Mouse (Mus musculus) limb, embryonic 13.5 days (tissue): Measurements from ENCODE around the gene Trpm6. TPM values are rescaled to one million over a fixed set of nuclear protein-coding genes. Genes with fewer than 3 reads are reported as not detected.

Source experiments
- ATAC-seq: fragments of 200-750 bp; cut with Nextera tagmentation; 2 replicates; pipeline ENCODE4 v1.8.0; 2017; ENCODE audit warnings: low read depth, moderate number of reproducible peaks, moderate TSS enrichment; ENCODE audit not compliant: low FRiP score
- H3K27ac ChIP-seq: fragments of 300-500 bp; sonication (generic); 2 replicates; pipeline ENCODE4 v1.5.1; 2015; ENCODE audit warnings: inconsistent platforms, mild to moderate bottlenecking, moderate library complexity
- H3K27me3 ChIP-seq: fragments of 300-500 bp; sonication (generic); 2 replicates; pipeline ENCODE4 v1.6.1; 2015; ENCODE audit warnings: mild to moderate bottlenecking, inconsistent platforms
- H3K36me3 ChIP-seq: fragments of 300-500 bp; sonication (generic); 2 replicates; pipeline ENCODE4 v1.6.1; 2015; ENCODE audit warnings: inconsistent platforms, mild to moderate bottlenecking, moderate library complexity
- H3K4me1 ChIP-seq: fragments of 300-500 bp; sonication (generic); 2 replicates; pipeline ENCODE4 v1.6.1; 2015; ENCODE audit warnings: inconsistent platforms
- H3K4me2 ChIP-seq: fragments of 300-500 bp; sonication (generic); replicated peaks from 2 replicates; pipeline ENCODE4 v1.6.1; 2015; ENCODE audit warnings: inconsistent platforms, mild to moderate bottlenecking, moderate library complexity
- H3K4me3 ChIP-seq: fragments of 300-500 bp; sonication (generic); 2 replicates; pipeline ENCODE4 v1.5.1; 2015; ENCODE audit warnings: moderate library complexity, mild to moderate bottlenecking, inconsistent platforms
- H3K9ac ChIP-seq: fragments of 300-500 bp; sonication (generic); 2 replicates; pipeline ENCODE4 v1.6.1; 2015; ENCODE audit warnings: mild to moderate bottlenecking, inconsistent platforms
- H3K9me3 ChIP-seq: fragments of 300-500 bp; sonication (generic); 2 replicates; pipeline ENCODE4 v1.6.1; 2016; ENCODE audit warnings: inconsistent platforms
- WGBS: fragments of 180-500 bp; shearing (Covaris S2); methylation state at CpG from one replicate; pipeline ENCODE4 v1.1.7; 2015; 5-methylcytosine and 5-hydroxymethylcytosine counted together
- polyA plus RNA-seq: library from polyadenylated mRNA; unstranded; fragments of >200 nt; fragmentation: Nextera tagmentation; extraction: Ambion mirVana; gene quantifications from 2 replicates; pipeline ENCODE4 v1.2.1, GENCODE M21; 2015

The Trpm6 gene
- polyA plus RNA-seq, 1 experiment from 2014 or later = 0.39 TPM

- Histone ChIP-seq H3K4me2 (no peak overlapping the region), H3K4me3 (no peak overlapping the region), H3K27me3 (no peaks in the 10 kb centered on the region), H3K9ac (no peak overlapping the region), H3K36me3 (no peaks in the 10 kb centered on the region), H3K4me1 (0 out of 2 replicates have a peak, but pooled peaks cover 7% of the 10 kb centered on the region), H3K9me3 (no peaks in the 10 kb centered on the region), H3K27ac (no peak overlapping the region)
- WGBS = 95% methylated on average over 4 of the region's 4 CpGs
- ATAC-seq = no peak
Observed at GRCm38 (mm10) chr19:18735901-18736300, 13.9 kb upstream of the Trpm6 start.

DNA sequence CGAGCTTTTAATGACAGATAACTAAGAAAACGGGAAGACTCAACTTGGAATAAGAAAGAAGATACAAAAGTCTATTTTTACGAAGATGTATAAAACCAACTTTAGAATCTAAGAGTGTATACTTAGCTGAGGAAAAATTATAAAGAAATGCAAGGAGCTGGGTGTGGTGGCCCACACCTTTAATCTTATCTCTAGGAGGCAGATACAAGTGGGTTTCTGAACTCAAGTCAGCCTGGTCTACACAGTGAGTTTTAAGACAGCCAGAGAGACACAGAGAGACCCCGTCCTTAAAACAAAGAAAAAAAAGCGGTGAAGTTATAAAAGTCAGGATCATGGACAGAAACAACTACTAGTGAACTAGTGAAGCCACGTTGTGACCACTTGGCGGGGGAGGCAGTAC lies 10.6 kb upstream of the Trpm6 start:
- no peaks in the 10 kb centered on the region for H3K36me3 ChIP-seq
- no peaks in the 10 kb centered on the region for H3K9me3 ChIP-seq
- no peaks in the 10 kb centered on the region for H3K27me3 ChIP-seq
- H3K4me2 ChIP-seq = no peak overlapping the region
- no peak overlapping the region for H3K9ac ChIP-seq
- 83% methylated on average over 7 of the region's 7 CpGs for WGBS
- no peak for ATAC-seq
- H3K4me1 ChIP-seq = no peaks in the 10 kb centered on the region
- no peak overlapping the region for H3K4me3 ChIP-seq
- H3K27ac ChIP-seq = no peak overlapping the region

DNA sequence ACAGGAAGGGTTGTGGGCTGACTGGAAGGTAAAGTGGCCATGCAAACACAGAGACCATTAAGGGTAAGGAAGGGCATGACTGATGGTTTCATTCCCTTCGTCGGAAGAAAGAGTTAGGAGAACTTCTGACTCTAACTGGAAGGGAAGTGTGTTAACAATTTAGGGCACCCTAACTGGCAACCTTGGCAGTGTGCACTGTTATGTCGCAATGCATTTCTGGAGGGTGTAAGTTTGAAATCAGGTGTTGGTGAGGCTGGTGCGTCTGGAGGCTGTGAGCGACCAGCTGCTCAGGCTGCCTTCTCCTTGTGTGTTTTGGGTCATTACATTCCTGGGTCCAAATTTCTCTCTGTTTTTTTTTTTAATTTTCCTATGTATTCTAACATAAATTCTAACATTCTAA lies 5.8 kb upstream of the Trpm6 start:
- Histone ChIP-seq H3K36me3 (no peaks in the 10 kb centered on the region), H3K4me2 (no peak overlapping the region), H3K9me3 (no peaks in the 10 kb centered on the region), H3K4me1 (no peaks in the 10 kb centered on the region), H3K27me3 (peaks cover under 1% of the 10 kb centered on the region; the same call in 1 of the 2 replicates), H3K4me3 (no peak overlapping the region), H3K27ac (no peak overlapping the region), H3K9ac (no peak overlapping the region)
- ATAC-seq = no peak
- 67% methylated on average over 5 of the region's 5 CpGs for WGBS

DNA sequence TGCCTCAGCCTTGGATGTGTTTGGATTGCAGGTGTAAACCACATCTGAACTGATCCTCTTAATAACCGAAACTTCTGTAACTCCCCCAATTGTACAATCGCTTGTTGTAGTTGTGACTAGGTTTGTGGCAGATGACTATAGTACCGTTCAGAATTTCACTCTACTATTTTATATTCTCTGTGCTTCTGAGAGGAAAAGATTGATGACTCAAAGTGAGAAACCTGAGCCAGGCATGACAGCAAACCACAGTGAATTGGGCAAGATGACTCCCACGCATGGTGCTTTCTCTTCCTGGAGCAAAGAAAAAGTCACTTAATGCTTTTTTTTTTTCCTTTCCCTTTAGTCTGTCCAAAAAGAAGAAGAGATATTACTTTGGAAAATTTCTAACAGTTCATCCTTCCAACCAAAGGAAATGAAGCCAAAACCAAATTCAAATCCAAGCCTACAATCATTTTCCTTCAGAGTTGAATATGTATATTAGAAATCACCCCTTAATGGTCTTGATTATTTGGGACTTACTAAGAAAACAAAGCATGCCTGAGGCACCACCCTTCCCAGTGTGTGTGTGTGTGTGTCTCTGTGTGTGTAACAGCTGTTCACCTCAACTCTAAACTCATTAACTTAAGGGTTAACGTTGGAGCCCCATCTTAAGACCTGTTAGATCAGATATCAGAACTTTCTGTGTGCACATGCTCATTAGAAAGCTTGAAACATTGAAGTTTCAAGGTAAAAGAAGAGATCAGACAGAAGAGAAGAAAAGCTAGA lies 3.0 kb upstream of the Trpm6 start:
- no peak for ATAC-seq
- H3K27ac ChIP-seq = no peak overlapping the region
- H3K9me3 ChIP-seq = no peaks in the 10 kb centered on the region
- no peak overlapping the region for H3K9ac ChIP-seq
- H3K4me3 ChIP-seq = no peak overlapping the region
- H3K4me2 ChIP-seq = no peak overlapping the region
- no peaks in the 10 kb centered on the region for H3K36me3 ChIP-seq
- 88% methylated on average over 5 of the region's 5 CpGs for WGBS
- peaks cover 12% of the 10 kb centered on the region for H3K4me1 ChIP-seq
- peaks cover 18% of the 10 kb centered on the region for H3K27me3 ChIP-seq

DNA sequence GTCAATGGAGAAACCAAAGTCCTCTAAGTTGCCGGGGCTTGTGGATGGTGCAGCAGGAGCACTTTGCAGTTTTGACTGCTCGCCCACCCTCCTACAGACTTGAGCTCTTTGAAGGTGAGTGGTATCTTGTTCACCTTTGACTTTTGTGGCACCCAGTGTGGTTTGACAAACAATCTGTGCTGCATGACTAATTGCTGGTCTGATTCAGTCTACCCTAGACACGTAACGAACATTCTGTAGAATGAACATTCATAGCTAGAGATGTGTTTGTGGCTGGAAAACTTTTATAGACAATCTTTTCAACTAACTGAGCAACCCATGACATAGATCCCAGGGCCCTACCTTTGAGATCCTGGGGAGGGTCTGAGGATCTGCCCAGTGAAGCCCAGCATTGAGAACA lies 2.4 kb upstream of the Trpm6 start:
- Histone ChIP-seq H3K9ac (no peak overlapping the region), H3K4me1 (peaks cover 12% of the 10 kb centered on the region), H3K9me3 (no peaks in the 10 kb centered on the region), H3K4me3 (no peak overlapping the region), H3K27ac (no peak overlapping the region), H3K36me3 (no peaks in the 10 kb centered on the region), H3K27me3 (peaks cover 18% of the 10 kb centered on the region), H3K4me2 (no peak overlapping the region)
- 91% methylated on average over 4 of the region's 4 CpGs for WGBS
- no peak for ATAC-seq

- H3K4me3 ChIP-seq = no peak overlapping the region
- no peak overlapping the region for H3K27ac ChIP-seq
- no peaks in the 10 kb centered on the region for H3K36me3 ChIP-seq
- no peaks in the 10 kb centered on the region for H3K4me1 ChIP-seq
- H3K4me2 ChIP-seq = no peak overlapping the region
- no peak for ATAC-seq
- H3K9ac ChIP-seq = no peak overlapping the region
- H3K9me3 ChIP-seq = no peaks in the 10 kb centered on the region
- no peaks in the 10 kb centered on the region for H3K27me3 ChIP-seq
Observed at GRCm38 (mm10) chr19:18757191-18757590, 7.4 kb downstream of the Trpm6 start.

- ATAC-seq = no peak
- Histone ChIP-seq H3K9ac (no peak overlapping the region), H3K4me1 (no peaks in the 10 kb centered on the region), H3K27ac (no peak overlapping the region), H3K36me3 (no peaks in the 10 kb centered on the region), H3K27me3 (no peaks in the 10 kb centered on the region), H3K4me3 (no peak overlapping the region), H3K9me3 (no peaks in the 10 kb centered on the region), H3K4me2 (no peak overlapping the region)
- 72% methylated on average over 4 of the region's 4 CpGs for WGBS
Observed at GRCm38 (mm10) chr19:18757706-18758105, 7.9 kb downstream of the Trpm6 start.

DNA sequence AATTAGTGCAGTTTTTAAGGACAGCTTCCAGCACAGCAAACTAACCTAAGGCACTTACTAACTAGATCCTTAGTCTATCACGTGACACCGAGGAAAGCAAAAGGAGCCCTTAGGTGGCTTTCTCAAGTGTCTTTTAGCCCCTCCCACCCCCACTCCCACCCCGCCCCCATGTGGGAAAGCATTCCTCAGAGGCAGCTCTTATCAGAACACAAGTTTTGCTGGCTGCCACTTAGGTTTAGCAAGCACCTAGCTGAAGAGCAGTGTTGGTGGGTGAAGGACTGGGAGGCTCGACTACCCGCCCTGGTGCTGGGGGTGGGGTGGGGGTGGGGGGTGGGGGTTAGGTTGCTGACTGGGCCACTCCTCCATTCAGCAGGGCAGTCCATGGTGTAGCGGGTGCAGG lies 8.5 kb downstream of the Trpm6 start:
- no peak overlapping the region for H3K4me3 ChIP-seq
- H3K4me1 ChIP-seq = no peaks in the 10 kb centered on the region
- H3K36me3 ChIP-seq = no peaks in the 10 kb centered on the region
- H3K9ac ChIP-seq = no peak overlapping the region
- WGBS = 47% methylated on average over 6 of the region's 6 CpGs
- ATAC-seq = no peak
- no peaks in the 10 kb centered on the region for H3K9me3 ChIP-seq
- H3K27ac ChIP-seq = no peak overlapping the region
- no peak overlapping the region for H3K4me2 ChIP-seq
- no peaks in the 10 kb centered on the region for H3K27me3 ChIP-seq

GRCm38 (mm10) chr19:18758916-18759315 lies 9.1 kb downstream of the Trpm6 start:
- Histone ChIP-seq H3K9ac (no peak overlapping the region), H3K4me3 (no peak overlapping the region), H3K36me3 (no peaks in the 10 kb centered on the region), H3K4me1 (no peaks in the 10 kb centered on the region), H3K9me3 (no peaks in the 10 kb centered on the region), H3K27ac (no peak overlapping the region), H3K27me3 (no peaks in the 10 kb centered on the region), H3K4me2 (no peak overlapping the region)
- no peak for ATAC-seq
- WGBS = 62% methylated on average over 9 of the region's 9 CpGs

DNA sequence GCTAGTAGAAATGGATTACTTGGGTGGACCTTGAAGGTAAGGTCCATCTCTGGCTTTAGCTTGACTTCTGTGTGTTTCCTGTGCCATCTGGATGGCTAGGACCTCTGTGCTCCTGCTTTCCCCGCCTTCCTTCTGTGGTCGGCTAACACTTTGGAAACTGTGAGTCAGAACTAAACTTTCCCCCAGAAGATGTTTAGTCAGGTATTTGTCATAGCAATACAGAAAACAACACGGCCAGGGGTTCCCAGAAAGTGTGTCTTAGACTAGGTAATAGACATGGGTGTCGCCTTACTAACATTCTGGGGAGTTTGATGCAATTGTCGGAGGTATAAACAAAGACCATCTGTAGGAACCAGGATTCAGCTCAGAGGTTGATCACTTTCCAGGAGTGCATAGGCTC lies 16.6 kb downstream of the Trpm6 start:
- H3K4me3 ChIP-seq = no peak overlapping the region
- H3K9ac ChIP-seq = no peak overlapping the region
- no peak overlapping the region for H3K27ac ChIP-seq
- no peaks in the 10 kb centered on the region for H3K36me3 ChIP-seq
- WGBS = 80% methylated on average over 5 of the region's 5 CpGs
- no peak overlapping the region for H3K4me2 ChIP-seq
- H3K9me3 ChIP-seq = no peaks in the 10 kb centered on the region
- H3K4me1 ChIP-seq = no peaks in the 10 kb centered on the region
- ATAC-seq = no peak
- no peaks in the 10 kb centered on the region for H3K27me3 ChIP-seq

DNA sequence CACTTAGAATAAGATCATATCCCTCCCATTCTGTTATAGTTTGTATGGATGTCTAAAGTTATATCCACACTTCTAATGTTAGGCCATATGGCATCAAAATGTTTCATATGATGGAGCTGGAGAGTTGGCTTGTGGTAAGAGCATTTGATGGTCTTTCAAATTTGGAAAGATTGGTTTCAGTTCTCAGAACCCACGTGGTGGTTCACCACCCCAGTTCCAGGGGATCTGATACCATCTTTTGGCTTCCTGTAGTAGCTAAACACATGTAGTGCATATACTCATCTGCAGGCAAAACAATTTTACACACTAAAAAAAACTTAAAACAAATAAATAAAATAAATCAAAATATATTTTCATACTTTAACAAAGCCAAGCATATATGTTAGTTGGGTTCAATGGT lies 21.3 kb downstream of the Trpm6 start:
- Histone ChIP-seq H3K9ac (no peak overlapping the region), H3K27me3 (no peaks in the 10 kb centered on the region), H3K9me3 (no peaks in the 10 kb centered on the region), H3K4me2 (no peak overlapping the region), H3K4me1 (no peaks in the 10 kb centered on the region), H3K27ac (no peak overlapping the region), H3K36me3 (no peaks in the 10 kb centered on the region), H3K4me3 (no peak overlapping the region)
- ATAC-seq = no peak
- 49% methylated on average over 1 of the region's 1 CpGs for WGBS

- no peak overlapping the region for H3K4me3 ChIP-seq
- ATAC-seq = no peak
- H3K9me3 ChIP-seq = no peaks in the 10 kb centered on the region
- no peaks in the 10 kb centered on the region for H3K36me3 ChIP-seq
- WGBS = 86% methylated on average over 1 of the region's 1 CpGs
- no peaks in the 10 kb centered on the region for H3K4me1 ChIP-seq
- H3K27ac ChIP-seq = no peak overlapping the region
- no peak overlapping the region for H3K4me2 ChIP-seq
- no peaks in the 10 kb centered on the region for H3K27me3 ChIP-seq
- H3K9ac ChIP-seq = no peak overlapping the region
Observed at GRCm38 (mm10) chr19:18771561-18771960, 21.8 kb downstream of the Trpm6 start.

GRCm38 (mm10) chr19:18772888-18773488 lies 23.2 kb downstream of the Trpm6 start:
- no peaks in the 10 kb centered on the region for H3K36me3 ChIP-seq
- H3K4me3 ChIP-seq = no peak overlapping the region
- ATAC-seq = no peak
- H3K27ac ChIP-seq = no peak overlapping the region
- H3K27me3 ChIP-seq = no peaks in the 10 kb centered on the region
- H3K4me1 ChIP-seq = no peaks in the 10 kb centered on the region
- no peak overlapping the region for H3K9ac ChIP-seq
- no peak overlapping the region for H3K4me2 ChIP-seq
- 80% methylated on average over 5 of the region's 5 CpGs for WGBS
- no peaks in the 10 kb centered on the region for H3K9me3 ChIP-seq
